Mouse (Mus musculus) MEL (cell line): ENCODE results near the gene 6030408B16Rik. TPM values are rescaled to one million over a fixed set of nuclear protein-coding genes. Genes with fewer than 3 reads are reported as not detected.

ENCODE experiments used
- DNase-seq: peaks from one replicate; pipeline ENCODE4 v3.0.0; 2011; ENCODE audit warnings: low read depth, low spot score
- H3K27ac ChIP-seq: 2 replicates; pipeline ENCODE4 v1.5.1; 2012; ENCODE audit warnings: low read depth, mild to moderate bottlenecking, control low read depth, low read length, moderate library complexity; ENCODE audit not compliant: control insufficient read depth
- H3K27me3 ChIP-seq, 2 experiments: fragments of 150-350 bp in 1 of 2; sonication (generic) in 1 of 2; 2 replicates each; pipeline ENCODE4 v1.6.1; 2012; ENCODE audit warnings: low read length in 2 of 2, mild to moderate bottlenecking in 2 of 2, improper control_type of control experiment in 1 of 2, moderate library complexity in 1 of 2; ENCODE audit not compliant: insufficient read depth in 2 of 2, control insufficient read depth in 1 of 2
- H3K36me3 ChIP-seq, 2 experiments: 2 replicates each; pipeline ENCODE4 v1.6.1; 2012 to 2014; ENCODE audit warnings: low read length in 2 of 2, improper control_type of control experiment in 1 of 2, inconsistent platforms in 1 of 2, mild to moderate bottlenecking in 1 of 2; ENCODE audit not compliant: insufficient read depth in 2 of 2, control insufficient read depth in 1 of 2
- H3K4me1 ChIP-seq, 2 experiments: fragments of 150-350 bp in 1 of 2; sonication (generic) in 1 of 2; 2 replicates each; pipeline ENCODE4 v1.6.1; 2012; ENCODE audit warnings: low read length in 2 of 2, improper control_type of control experiment in 1 of 2, mild to moderate bottlenecking in 1 of 2; ENCODE audit not compliant: insufficient read depth in 2 of 2, control insufficient read depth in 1 of 2
- H3K4me3 ChIP-seq, 2 experiments: fragments of 150-350 bp in 1 of 2; sonication (generic) in 1 of 2; 2 replicates each; pipeline ENCODE4 v1.5.1; 2012; ENCODE audit warnings: low read depth in 2 of 2, low read length in 2 of 2, mild to moderate bottlenecking in 2 of 2, moderate library complexity in 2 of 2, control low read depth in 1 of 2, improper control_type of control experiment in 1 of 2; ENCODE audit not compliant: control insufficient read depth in 1 of 2, insufficient read depth in 1 of 2
- H3K79me2 ChIP-seq: 2 replicates; pipeline ENCODE4 v1.6.1; 2012; ENCODE audit warnings: mild to moderate bottlenecking, low read length, moderate library complexity; ENCODE audit not compliant: control insufficient read depth, poor library complexity, insufficient read depth
- H3K9ac ChIP-seq: 2 replicates; pipeline ENCODE4 v1.6.1; 2012; ENCODE audit warnings: low read depth, mild to moderate bottlenecking, control low read depth, low read length, moderate library complexity; ENCODE audit not compliant: control insufficient read depth, poor library complexity, severe bottlenecking
- H3K9me3 ChIP-seq: fragments of 150-350 bp; sonication (generic); replicated peaks from 2 replicates; pipeline ENCODE4 v1.6.1; 2012; ENCODE audit warnings: mild to moderate bottlenecking, low read length, improper control_type of control experiment, moderate library complexity; ENCODE audit not compliant: insufficient read depth
- BHLHE40 ChIP-seq: IDR thresholded peaks from 2 replicates; pipeline ENCODE4 v1.6.1; 2012; ENCODE audit warnings: low read depth, mild to moderate bottlenecking, inconsistent platforms, low read length, improper control_type of control experiment, borderline replicate concordance
- CHD1 ChIP-seq: IDR thresholded peaks from 2 replicates; pipeline ENCODE4 v1.6.1; 2012; ENCODE audit warnings: low read depth, mild to moderate bottlenecking, inconsistent platforms, low read length, improper control_type of control experiment
- CHD2 ChIP-seq: IDR thresholded peaks from 2 replicates; pipeline ENCODE4 v1.6.1; 2011; ENCODE audit warnings: low read length, improper control_type of control experiment
- CTCF ChIP-seq, 3 experiments: IDR thresholded peaks in 2 of 3; conservative IDR thresholded peaks in 1 of 3; 2 replicates each; pipeline ENCODE4 v1.5.1; 2011 to 2012; ENCODE audit warnings: low read length in 3 of 3, low read depth in 2 of 3, mild to moderate bottlenecking in 2 of 3, improper control_type of control experiment in 1 of 3, inconsistent platforms in 1 of 3, mixed read lengths in 1 of 3, moderate library complexity in 1 of 3; ENCODE audit not compliant: control insufficient read depth in 1 of 3, insufficient read depth in 1 of 3, poor library complexity in 1 of 3, severe bottlenecking in 1 of 3
- E2F4 ChIP-seq: IDR thresholded peaks from 2 replicates; pipeline ENCODE4 v1.6.1; 2011; ENCODE audit warnings: low read depth, low read length, improper control_type of control experiment, borderline replicate concordance
- ELF1 ChIP-seq: IDR thresholded peaks from 2 replicates; pipeline ENCODE4 v1.6.1; 2014; ENCODE audit warnings: low read depth, mild to moderate bottlenecking, inconsistent platforms, low read length, improper control_type of control experiment, moderate library complexity
- EP300 ChIP-seq, 2 experiments: IDR thresholded peaks; 2 replicates each; pipeline ENCODE4 v1.6.1; 2011; ENCODE audit warnings: improper control_type of control experiment in 2 of 2, low read length in 2 of 2, low read depth in 1 of 2, mild to moderate bottlenecking in 1 of 2
- GABPA ChIP-seq: IDR thresholded peaks from 2 replicates; pipeline ENCODE4 v1.6.1; 2012; ENCODE audit warnings: low read depth, mild to moderate bottlenecking, inconsistent platforms, low read length, improper control_type of control experiment, moderate library complexity
- GATA1 ChIP-seq: IDR thresholded peaks from 2 replicates; pipeline ENCODE4 v1.6.1; 2011; ENCODE audit warnings: low read depth, low read length, improper control_type of control experiment
- HCFC1 ChIP-seq: IDR thresholded peaks from 2 replicates; pipeline ENCODE4 v1.6.1; 2012; ENCODE audit warnings: low read depth, mild to moderate bottlenecking, inconsistent platforms, low read length, improper control_type of control experiment, moderate library complexity
- JUND ChIP-seq: IDR thresholded peaks from 2 replicates; pipeline ENCODE4 v1.6.1; 2011; ENCODE audit warnings: low read depth, mild to moderate bottlenecking, improper control_type of control experiment, low read length
- KAT2A ChIP-seq: conservative IDR thresholded peaks from 2 replicates; pipeline ENCODE4 v1.6.1; 2012; ENCODE audit warnings: low read depth, low read length, improper control_type of control experiment, inconsistent platforms
- MAFK ChIP-seq: IDR thresholded peaks from 2 replicates; pipeline ENCODE4 v1.6.1; 2011; ENCODE audit warnings: low read depth, mild to moderate bottlenecking, low read length, improper control_type of control experiment, borderline replicate concordance
- MAX ChIP-seq: IDR thresholded peaks from 2 replicates; pipeline ENCODE4 v1.6.1; 2011; ENCODE audit warnings: low read length, improper control_type of control experiment
- MEF2A ChIP-seq: IDR thresholded peaks from 2 replicates; pipeline ENCODE4 v1.6.1; 2014; ENCODE audit warnings: low read depth, mild to moderate bottlenecking, inconsistent platforms, low read length, improper control_type of control experiment; ENCODE audit not compliant: poor library complexity, insufficient replicate concordance, severe bottlenecking; ENCODE audit errors: extremely low read depth
- MXI1 ChIP-seq: IDR thresholded peaks from 2 replicates; pipeline ENCODE4 v1.6.1; 2011; ENCODE audit warnings: mild to moderate bottlenecking, low read depth, low read length, improper control_type of control experiment
- MYB ChIP-seq: IDR thresholded peaks from 2 replicates; pipeline ENCODE4 v1.6.1; 2011; ENCODE audit warnings: mild to moderate bottlenecking, low read depth, low read length, improper control_type of control experiment
- MYC ChIP-seq: IDR thresholded peaks from 2 replicates; pipeline ENCODE4 v1.6.1; 2011; ENCODE audit warnings: low read depth, mild to moderate bottlenecking, low read length, improper control_type of control experiment, moderate library complexity
- NELFE ChIP-seq: IDR thresholded peaks from 2 replicates; pipeline ENCODE4 v1.6.1; 2011; ENCODE audit warnings: low read depth, low read length, improper control_type of control experiment
- NRF1 ChIP-seq: IDR thresholded peaks from 2 replicates; pipeline ENCODE4 v1.6.1; 2014; ENCODE audit warnings: low read depth, mild to moderate bottlenecking, inconsistent platforms, low read length, improper control_type of control experiment, moderate library complexity; ENCODE audit not compliant: poor library complexity, insufficient read depth, severe bottlenecking
- POLR2A ChIP-seq, 2 experiments: IDR thresholded peaks; 2 replicates each; pipeline ENCODE4 v1.6.1; 2011 to 2012; ENCODE audit warnings: low read length in 2 of 2, mild to moderate bottlenecking in 2 of 2, control low read depth in 1 of 2, improper control_type of control experiment in 1 of 2, low read depth in 1 of 2, moderate library complexity in 1 of 2; ENCODE audit not compliant: control insufficient read depth in 1 of 2, insufficient read depth in 1 of 2, poor library complexity in 1 of 2
- POLR2AphosphoS2 ChIP-seq: IDR thresholded peaks from 2 replicates; pipeline ENCODE4 v1.6.1; 2011; ENCODE audit warnings: low read length, improper control_type of control experiment
- POLR2AphosphoS5 ChIP-seq: IDR thresholded peaks from 2 replicates; pipeline ENCODE4 v1.6.1; 2012; ENCODE audit warnings: low read depth, borderline replicate concordance, mild to moderate bottlenecking, inconsistent platforms, low read length, moderate library complexity, mixed read lengths
- RCOR1 ChIP-seq: IDR thresholded peaks from 2 replicates; pipeline ENCODE4 v1.6.1; 2012; ENCODE audit warnings: low read depth, mild to moderate bottlenecking, inconsistent platforms, low read length, improper control_type of control experiment
- SIN3A ChIP-seq: IDR thresholded peaks from 2 replicates; pipeline ENCODE4 v1.6.1; 2012; ENCODE audit warnings: low read length, improper control_type of control experiment, inconsistent platforms
- SMC3 ChIP-seq: IDR thresholded peaks from 2 replicates; pipeline ENCODE4 v1.6.1; 2011; ENCODE audit warnings: low read depth, low read length, improper control_type of control experiment
- TAL1 ChIP-seq: IDR thresholded peaks from 2 replicates; pipeline ENCODE4 v1.6.1; 2012; ENCODE audit warnings: mild to moderate bottlenecking, inconsistent platforms, low read length, moderate library complexity, mixed read lengths
- TBP ChIP-seq: IDR thresholded peaks from 2 replicates; pipeline ENCODE4 v1.8.0; 2011; ENCODE audit warnings: low read depth, low read length, improper control_type of control experiment
- TCF12 ChIP-seq: IDR thresholded peaks from 2 replicates; pipeline ENCODE4 v1.6.1; 2014; ENCODE audit warnings: low read depth, mild to moderate bottlenecking, inconsistent platforms, low read length, improper control_type of control experiment, moderate library complexity
- UBTF ChIP-seq: IDR thresholded peaks from 2 replicates; pipeline ENCODE4 v1.6.1; 2012; ENCODE audit warnings: low read depth, mild to moderate bottlenecking, inconsistent platforms, low read length, improper control_type of control experiment, moderate library complexity, borderline replicate concordance; ENCODE audit not compliant: insufficient read depth
- USF1 ChIP-seq: IDR thresholded peaks from 2 replicates; pipeline ENCODE4 v1.6.1; 2014; ENCODE audit warnings: low read depth, mild to moderate bottlenecking, inconsistent platforms, low read length, improper control_type of control experiment, moderate library complexity
- USF2 ChIP-seq, 2 experiments: IDR thresholded peaks; 2 replicates each; pipeline ENCODE4 v1.6.1; 2011 to 2012; ENCODE audit warnings: improper control_type of control experiment in 2 of 2, low read length in 2 of 2, borderline replicate concordance in 1 of 2, inconsistent platforms in 1 of 2, low read depth in 1 of 2, mild to moderate bottlenecking in 1 of 2; ENCODE audit not compliant: insufficient read depth in 1 of 2
- ZC3H11A ChIP-seq: IDR thresholded peaks from 2 replicates; pipeline ENCODE4 v1.6.1; 2012; ENCODE audit warnings: low read depth, mild to moderate bottlenecking, inconsistent platforms, low read length, improper control_type of control experiment
- ZKSCAN1 ChIP-seq: IDR thresholded peaks from 2 replicates; pipeline ENCODE4 v1.6.1; 2012; ENCODE audit warnings: low read depth, mild to moderate bottlenecking, inconsistent platforms, low read length, improper control_type of control experiment, moderate library complexity
- ZMIZ1 ChIP-seq: IDR thresholded peaks from 2 replicates; pipeline ENCODE4 v1.6.1; 2012; ENCODE audit warnings: low read depth, mild to moderate bottlenecking, inconsistent platforms, low read length, improper control_type of control experiment, moderate library complexity
- polyA plus RNA-seq, 2 experiments: library from polyadenylated mRNA; stranded (reverse) in 1 of 2; unstranded in 1 of 2; fragments of >175 nt in 1 of 2; fragments of >200 nt in 1 of 2; gene quantifications; 2 replicates each; pipeline versions ENCODE4 v1.2.1 to v1.2.4; 2012; ENCODE audit warnings: low replicate concordance in 2 of 2, low read depth in 1 of 2; ENCODE audit not compliant: insufficient read length in 2 of 2, insufficient read depth in 1 of 2, missing spikeins in 1 of 2
- total RNA-seq: library from RNA; depleted of rRNA; stranded (reverse); fragments of 300-350 nt; gene quantifications from 2 replicates; pipeline ENCODE4 v1.2.3, GENCODE M21; 2012

Gene 6030408B16Rik
- total and polyA plus RNA-seq, 3 experiments: 0.12 to 0.18 TPM; not detected in 1

DNA sequence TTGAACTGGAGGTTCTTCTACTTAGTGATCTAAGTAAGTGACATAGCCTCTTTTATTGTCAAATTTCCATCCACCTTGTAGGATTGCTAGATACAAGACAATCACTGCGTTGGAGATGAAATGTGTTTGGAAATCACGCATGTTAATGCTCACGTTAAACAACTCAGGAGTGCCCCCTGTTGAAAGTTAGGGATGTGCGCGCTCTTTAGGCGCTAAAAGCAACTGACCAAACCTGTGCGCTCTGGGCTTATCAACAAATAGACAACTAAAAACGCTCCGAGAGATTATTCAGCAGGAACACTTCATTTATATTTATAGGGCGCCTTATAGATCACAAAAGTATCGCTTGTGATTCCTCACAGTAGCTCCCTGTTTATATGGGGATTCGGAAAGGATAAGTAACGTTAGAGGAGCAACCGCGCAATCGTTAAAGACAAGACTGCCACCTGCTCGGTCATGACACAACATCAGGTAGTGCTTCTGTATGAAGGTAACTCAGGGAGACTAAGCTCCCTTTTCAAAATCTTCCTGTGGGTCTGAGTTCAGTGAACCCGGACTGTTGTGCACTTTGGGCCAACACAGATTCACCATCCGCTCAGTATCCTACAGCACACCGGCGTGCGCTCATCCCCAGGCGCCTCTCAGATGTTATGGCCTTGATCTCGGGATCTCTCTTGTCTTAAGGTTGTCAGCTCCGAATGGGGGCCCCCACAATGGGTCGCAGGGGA, 9.7 kb upstream of the 6030408B16Rik start:
- H3K9ac ChIP-seq: peak overlapping the region; percentile 60
- no peaks in the 10 kb centered on the region for H3K27me3 ChIP-seq
- H3K27ac ChIP-seq: peak overlapping the region; percentile 46
- no peaks in the 10 kb centered on the region for H3K9me3 ChIP-seq
- peaks cover 3 to 20% of the 10 kb centered on the region in 2 experiments; a peak in 3 of 4 replicates for H3K4me1 ChIP-seq
- H3K4me3 ChIP-seq: peak overlapping the region; percentile 55 to 59
- peaks cover 0 to 14% of the 10 kb centered on the region in 2 experiments; a peak in 2 of 4 replicates for H3K36me3 ChIP-seq
- H3K79me2 ChIP-seq: peaks cover 13% of the 10 kb centered on the region
- peak; percentile 91 for DNase-seq
- no peak for TF ChIP-seq CHD1
- TF ChIP-seq E2F4: 0 out of 2 replicates have a peak, but pooled peaks have one; percentile 62
- no peak for TF ChIP-seq ZMIZ1
- TF ChIP-seq MYC: peak; percentile 42; the same call in 1 of the 2 replicates
- no peak for TF ChIP-seq POLR2AphosphoS5
- TF ChIP-seq ZC3H11A: peak; percentile 85
- TF ChIP-seq NRF1: peak; percentile 22; the same call in 1 of the 2 replicates
- TF ChIP-seq MEF2A: no peak
- TF ChIP-seq JUND: no peak
- no peak for TF ChIP-seq POLR2AphosphoS2
- TF ChIP-seq SMC3: peak; percentile 93
- no peak for TF ChIP-seq ZKSCAN1
- TF ChIP-seq UBTF: 0 out of 2 replicates have a peak, but pooled peaks have one; percentile 16
- TF ChIP-seq EP300 (IDR thresholded peaks at IDR 0.05; ENCODE audit: low read depth in 1 of 2, low read length in 2 of 2): 0 out of 4 replicates have a peak, but pooled peaks of 1 of the 2 experiments have one; percentile 5
- TF ChIP-seq BHLHE40: peak; percentile 9; the same call in 1 of the 2 replicates
- no peak for TF ChIP-seq MAX
- TF ChIP-seq POLR2A (IDR thresholded peaks at IDR 0.05; ENCODE audit: control insufficient read depth in 1 of 2, insufficient read depth in 1 of 2, low read depth in 1 of 2, low read length in 2 of 2, poor library complexity in 1 of 2): no peak
- no peak for TF ChIP-seq GABPA
- TF ChIP-seq TCF12: no peak
- peak; percentile 48; the same call in 1 of the 2 replicates for TF ChIP-seq TBP
- TF ChIP-seq TAL1: no peak
- TF ChIP-seq MYB: no peak
- TF ChIP-seq KAT2A: no peak
- TF ChIP-seq ELF1: no peak
- no peak for TF ChIP-seq CHD2
- peak; percentile 15 for TF ChIP-seq SIN3A
- no peak; the same call in 1 of the 2 replicates for TF ChIP-seq RCOR1
- TF ChIP-seq USF1: no peak; the same call in 1 of the 2 replicates
- TF ChIP-seq MAFK: no peak
- TF ChIP-seq NELFE: no peak; the same call in 1 of the 2 replicates
- TF ChIP-seq CTCF (IDR thresholded peaks at IDR 0.05 in 2 of 3, conservative IDR thresholded peaks at IDR 0.05 in 1 of 3; ENCODE audit: control insufficient read depth in 1 of 3, insufficient read depth in 1 of 3, low read depth in 2 of 3, low read length in 3 of 3, poor library complexity in 1 of 3, severe bottlenecking in 1 of 3): peak; percentile 70 to 94 (median 75)
- no peak; the same call in none of the 2 replicates for TF ChIP-seq MXI1
- no peak for TF ChIP-seq HCFC1
- peak; percentile 46; the same call in 1 of the 2 replicates for TF ChIP-seq GATA1
- no peak for TF ChIP-seq USF2 (IDR thresholded peaks at IDR 0.05; ENCODE audit: borderline replicate concordance in 1 of 2, insufficient read depth in 1 of 2, low read depth in 1 of 2, low read length in 2 of 2)
